9 mouse cellular contexts compared by ENCODE assay signal in genomic region chr5:77122254-77123192, GRCm38 (mm10). TPM values are rescaled to one million over a fixed set of nuclear protein-coding genes. Genes with fewer than 3 reads are reported as not detected.
DNase-seq lines count a peak whose midpoint lies in the region; ATAC-seq lines count a peak whose summit lies in the region.
"Had no signal": no experiment of that assay in that cellular context is flagged by ENCODE, and none has a peak within 500 bp of the region (broad histone marks: within the 10 kb centered on the region; RNA-seq: fewer than 3 reads in every experiment).

No protein-coding gene starts in this region.

- peak overlapping the region; percentile 19 for H3K27ac ChIP-seq in kidney, embryonic 16.5 days (ENCODE audit: low read length)
- peak overlapping the region; percentile 11; the same call in 1 of the 2 replicates for H3K27ac ChIP-seq in embryonic facial prominence, embryonic 15.5 days (replicated peaks)
- no peak overlapping the region for H3K27ac ChIP-seq in midbrain, embryonic 11.5 days (ENCODE audit: low read depth, low read length)

- H3K4me1 ChIP-seq in kidney, embryonic 16.5 days (ENCODE audit: insufficient read depth, low read length), result peaks cover 27% of the 10 kb centered on the region
- peaks cover 18% of the 10 kb centered on the region for H3K4me1 ChIP-seq in embryonic facial prominence, embryonic 15.5 days
- peaks cover 21% of the 10 kb centered on the region for H3K4me1 ChIP-seq in midbrain, embryonic 11.5 days (ENCODE audit: control insufficient read depth, insufficient read depth, low read length)

- peak overlapping the region; percentile 15; the same call in 1 of the 2 replicates for H3K9ac ChIP-seq in kidney, embryonic 16.5 days (replicated peaks; ENCODE audit: low read length)
- no peak overlapping the region for H3K9ac ChIP-seq in embryonic facial prominence, embryonic 15.5 days
- H3K9ac ChIP-seq in midbrain, embryonic 11.5 days (ENCODE audit: low read length), result no peak overlapping the region

- no peak for DNase-seq in kidney, adult 9 months
- peak; percentile 22 for DNase-seq in induced T-regulatory cell, adult 2 months (ENCODE audit: low read depth)
- peak; percentile 95 for DNase-seq in midbrain, embryonic 11.5 days (ENCODE audit: low spot score, missing footprints)
- no peak for DNase-seq in adrenal gland, adult 18-20 months (ENCODE audit: low spot score in 2 of 2)
- no peak for DNase-seq in gastrocnemius, postnatal 10 days

- H3K4me3 ChIP-seq in kidney, embryonic 16.5 days (ENCODE audit: low read length), result no peak overlapping the region
- H3K4me3 ChIP-seq in embryonic facial prominence, embryonic 15.5 days (replicated peaks), result no peak overlapping the region
- H3K4me3 ChIP-seq in midbrain, embryonic 11.5 days (ENCODE audit: low read depth, low read length), result no peak overlapping the region

- no peaks in the 10 kb centered on the region for H3K9me3 ChIP-seq in kidney, embryonic 16.5 days (ENCODE audit: low read length)
- H3K9me3 ChIP-seq in embryonic facial prominence, embryonic 15.5 days (replicated peaks), result no peaks in the 10 kb centered on the region
- H3K9me3 ChIP-seq in midbrain, embryonic 11.5 days (ENCODE audit: control insufficient read depth, low read length), result no peaks in the 10 kb centered on the region
- H3K9me3 ChIP-seq: G1E had no signal

- peak; percentile 36; the same call in 1 of the 2 replicates for ATAC-seq in kidney, embryonic 16.5 days (ENCODE audit: low FRiP score, low TSS enrichment)
- no peak for ATAC-seq in embryonic facial prominence, embryonic 15.5 days (ENCODE audit: insufficient number of reproducible peaks, low FRiP score, low TSS enrichment, low read depth)
- peak; percentile 88 for ATAC-seq in midbrain, embryonic 11.5 days (ENCODE audit: low FRiP score)
- no peak for ATAC-seq in monocyte, adult 5-6 weeks (replicated peaks; ENCODE audit: insufficient number of reproducible peaks, low FRiP score, low TSS enrichment, poor library complexity, severe bottlenecking)

- H3K36me3 ChIP-seq in kidney, embryonic 16.5 days (ENCODE audit: insufficient read depth, low read length), result no peaks in the 10 kb centered on the region
- no peaks in the 10 kb centered on the region for H3K36me3 ChIP-seq in embryonic facial prominence, embryonic 15.5 days
- H3K36me3 ChIP-seq in midbrain, embryonic 11.5 days (ENCODE audit: control insufficient read depth, insufficient read depth, low read length), result no peaks in the 10 kb centered on the region
- H3K36me3 ChIP-seq: G1E had no signal

- 15% methylated on average over 20 of the region's 20 CpGs for WGBS in kidney, embryonic 16.5 days
- WGBS in embryonic facial prominence, embryonic 15.5 days, result 19% methylated on average over 20 of the region's 20 CpGs
- WGBS in midbrain, embryonic 11.5 days, result 4% methylated on average over 20 of the region's 20 CpGs

- 0 out of 2 replicates have a peak overlapping the region, but pooled peaks have one; percentile 16 for H3K4me2 ChIP-seq in kidney, embryonic 16.5 days (replicated peaks; ENCODE audit: low read depth, low read length)
- 0 out of 2 replicates have a peak overlapping the region, but pooled peaks have one; percentile 1 for H3K4me2 ChIP-seq in embryonic facial prominence, embryonic 15.5 days (replicated peaks)
- H3K4me2 ChIP-seq in midbrain, embryonic 11.5 days, result peak overlapping the region; percentile 18; the same call in 1 of the 2 replicates

- no peaks in the 10 kb centered on the region for H3K27me3 ChIP-seq in kidney, embryonic 16.5 days (ENCODE audit: insufficient read depth, low read length)
- H3K27me3 ChIP-seq in embryonic facial prominence, embryonic 15.5 days, result no peaks in the 10 kb centered on the region
- peaks cover 69% of the 10 kb centered on the region for H3K27me3 ChIP-seq in midbrain, embryonic 11.5 days (ENCODE audit: control insufficient read depth, insufficient read depth, low read length)

RNA-seq across cellular contexts. Expression of gene Hopx, which starts 7.6 kb away (rescaled TPM):
- 1.1 and 1.8 TPM in 2 replicates for polyA plus RNA-seq in kidney, embryonic 16.5 days (2015; fragmentation: Nextera tagmentation; extraction: Ambion mirVana)
- polyA plus RNA-seq in embryonic facial prominence, embryonic 15.5 days (2015; fragmentation: Nextera tagmentation; extraction: Ambion mirVana), result 3.5 and 4.7 TPM in 2 replicates
- 0.37 TPM in 1 of 2 replicates, not detected in the other for polyA plus RNA-seq in midbrain, embryonic 11.5 days (2014; fragmentation: Nextera tagmentation; extraction: Ambion mirVana)
- 1 to 10 TPM; 2.4 to 3.3 TPM for total RNA-seq in adrenal gland, adult 18-20 months (2021)
- total RNA-seq in gastrocnemius, postnatal 10 days (2021), result 10 to 100 TPM; 11.2 to 13.9 TPM
- total RNA-seq in monocyte, adult 5-6 weeks (2017), result 29.6 to 53.4 TPM (median 30.5 TPM) in 3 replicates
- total RNA-seq: G1E had no signal
- polyA plus RNA-seq: G1E had no signal

Comparison
In these comparisons a context has a peak if more than half of its experiments do, and no peak if none do; other contexts are left out.
1. ATAC-seq: peak in kidney, embryonic 16.5 days (single experiment) and midbrain, embryonic 11.5 days (single experiment); none in embryonic facial prominence, embryonic 15.5 days (single experiment) and monocyte, adult 5-6 weeks (single experiment).
2. DNase-seq: peak in induced T-regulatory cell, adult 2 months (single experiment) and midbrain, embryonic 11.5 days (single experiment); none in kidney, adult 9 months (single experiment), adrenal gland, adult 18-20 months (0 of 2) and gastrocnemius, postnatal 10 days (single experiment).
3. Peak in every context shown above with its lines, with median percentiles within 50 percentile points of each other: H3K4me2 ChIP-seq.